Mouse (Mus musculus): ENCODE measurements around the gene Elp4.

The Elp4 gene

DNA sequence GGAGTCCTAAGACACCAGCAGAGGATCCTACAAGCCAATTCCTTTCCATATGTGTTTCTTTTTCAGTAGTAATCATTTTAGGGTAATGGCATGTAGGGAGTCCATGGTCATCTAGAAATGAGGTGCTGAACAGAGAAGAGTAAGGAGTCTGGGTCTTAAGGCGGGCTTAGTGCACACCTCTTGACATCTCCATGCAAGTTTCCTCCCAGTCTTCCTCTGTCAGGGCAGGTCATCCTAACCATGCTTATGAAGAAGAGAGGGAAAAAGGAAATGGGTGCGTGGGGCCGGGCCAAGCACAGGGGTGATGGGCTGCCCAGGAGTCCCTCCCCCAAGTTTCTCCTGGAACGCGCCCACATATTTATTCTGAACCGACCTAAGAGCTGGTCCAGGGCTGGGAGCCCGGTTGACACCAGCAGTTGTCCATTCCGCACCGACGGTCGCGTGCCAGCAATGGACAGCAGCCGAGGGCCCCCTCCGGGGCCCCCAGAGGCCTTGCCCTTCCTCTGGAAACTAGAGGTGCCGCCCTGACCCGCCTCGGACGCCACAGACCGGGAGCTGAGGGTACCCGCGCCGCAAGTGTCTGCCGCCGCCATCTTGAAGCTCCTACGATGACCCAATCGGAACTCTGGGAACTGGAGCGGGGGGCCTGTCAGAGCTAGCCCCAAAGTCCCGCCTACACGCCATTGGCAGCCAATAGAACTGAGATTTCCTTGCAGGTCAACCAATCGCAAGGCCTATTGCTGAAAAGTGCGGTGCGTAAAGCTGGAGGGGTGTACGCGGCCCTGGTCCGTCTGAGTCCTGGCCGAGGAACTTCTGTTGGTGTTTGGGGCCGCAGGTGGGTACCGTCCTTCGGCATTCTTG lies at the start of gene Elp4, which contains the start of gene Immp1l:
Elp4 (minus strand) TSS at position 669 of the 861 bp plus-strand sequence.
Immp1l (plus strand) TSS at position 743 of the 861 bp plus-strand sequence.
- DNase-seq (ENCODE audit: low read depth): peak; percentile 99

DNA sequence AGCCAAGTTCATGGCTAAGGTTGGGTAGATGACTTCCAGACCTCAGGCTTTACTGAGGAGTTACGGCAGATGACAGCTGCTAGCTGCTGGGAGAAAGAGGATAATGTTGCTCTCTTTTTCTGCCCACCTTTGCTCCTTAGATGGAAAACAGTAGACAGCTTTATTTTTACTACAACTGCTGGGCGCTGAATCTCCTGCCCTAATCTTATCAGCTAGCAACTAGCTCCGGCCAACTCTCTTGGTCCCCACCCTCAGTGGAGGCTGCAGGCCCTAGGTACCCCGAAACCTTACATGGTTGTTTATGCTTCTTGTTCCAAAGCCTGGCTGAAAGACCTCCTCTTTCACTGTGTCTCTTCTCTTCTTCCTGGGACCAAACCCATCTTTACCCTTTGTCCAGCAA lies 49.5 kb upstream of the Elp4 start:
- DNase-seq (ENCODE audit: low read depth): no peak

DNA sequence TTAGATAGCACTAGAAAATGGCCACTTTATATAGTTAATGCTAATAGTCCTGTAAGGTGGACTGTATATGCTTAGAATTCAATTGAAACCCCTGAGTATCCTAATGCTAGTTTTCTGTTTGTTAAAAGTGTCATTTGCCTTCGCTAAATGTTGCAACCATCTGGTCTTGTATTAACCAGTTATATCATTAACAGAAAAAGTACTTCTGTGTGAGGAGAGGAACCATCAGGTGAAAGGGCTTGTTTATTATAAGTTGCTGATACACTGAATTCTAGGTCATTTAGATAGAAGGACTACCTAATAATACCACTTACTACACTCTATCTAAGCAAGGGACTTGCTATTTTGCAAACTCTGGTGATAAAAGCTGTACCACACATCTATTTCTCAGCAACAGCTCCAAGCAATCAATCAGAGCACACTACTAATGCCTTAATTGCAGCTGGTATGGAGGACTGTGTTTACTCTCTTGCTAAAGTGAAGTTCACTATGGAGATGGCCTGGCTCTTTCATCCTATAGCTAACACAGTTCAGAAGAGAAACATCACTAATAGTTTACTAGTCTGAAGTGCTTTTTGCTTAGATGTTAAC lies 47.1 kb upstream of the Elp4 start:
- no peak for DNase-seq (ENCODE audit: low read depth)

DNA sequence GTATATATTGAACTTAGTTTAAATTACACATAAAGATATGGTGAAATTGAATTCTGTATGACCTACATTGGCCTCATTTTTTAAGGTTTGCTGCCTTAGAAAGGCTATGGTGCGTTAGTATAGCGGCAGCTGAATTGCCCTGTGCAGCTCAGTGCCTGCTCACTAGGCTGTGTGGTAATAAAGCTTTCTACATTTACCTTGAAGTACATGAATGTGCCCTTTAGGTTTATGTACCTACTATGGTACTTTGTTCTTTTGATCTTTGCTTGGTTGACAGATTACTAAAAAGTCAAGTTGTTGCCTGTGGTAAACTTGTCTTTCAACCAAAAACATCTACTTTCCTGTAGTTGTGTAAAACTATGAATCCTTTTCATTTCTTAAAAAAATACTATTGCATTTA lies 45.8 kb upstream of the Elp4 start:
- DNase-seq (ENCODE audit: low read depth): no peak

DNA sequence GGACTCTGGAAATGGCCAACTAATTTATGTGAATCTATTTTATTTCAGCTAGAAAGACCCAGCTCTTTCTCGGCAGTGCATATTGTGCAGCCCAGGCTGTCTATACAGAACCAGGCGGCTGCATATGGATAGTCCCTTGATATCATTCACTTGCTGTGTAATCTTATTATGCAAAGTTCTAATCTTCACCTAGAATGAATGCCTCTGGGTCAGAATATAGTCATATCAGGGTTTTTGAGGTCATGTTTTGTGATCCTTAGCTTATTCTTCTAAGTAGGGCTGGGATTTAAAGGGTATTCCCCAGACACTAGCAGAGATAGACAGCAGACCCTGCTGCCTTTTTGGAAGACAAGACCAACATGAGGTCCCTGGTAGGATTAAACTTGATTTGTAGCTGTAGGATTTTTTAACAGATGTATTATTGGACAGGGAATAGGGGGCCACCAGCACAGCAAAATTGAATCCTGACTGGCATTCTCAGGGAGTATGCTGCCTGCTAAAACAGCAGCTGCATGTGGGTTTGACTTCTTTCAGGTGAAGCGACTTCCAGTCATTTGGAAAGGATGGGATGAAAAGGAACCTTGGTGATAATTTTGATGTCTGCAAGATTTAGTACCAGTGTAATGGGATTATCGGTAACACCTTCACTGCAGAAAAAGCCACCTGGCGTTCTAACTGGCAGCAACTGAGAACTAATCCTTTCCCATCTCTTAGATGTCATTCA lies 13.4 kb upstream of the Elp4 start:
- DNase-seq (ENCODE audit: low read depth): no peak

DNA sequence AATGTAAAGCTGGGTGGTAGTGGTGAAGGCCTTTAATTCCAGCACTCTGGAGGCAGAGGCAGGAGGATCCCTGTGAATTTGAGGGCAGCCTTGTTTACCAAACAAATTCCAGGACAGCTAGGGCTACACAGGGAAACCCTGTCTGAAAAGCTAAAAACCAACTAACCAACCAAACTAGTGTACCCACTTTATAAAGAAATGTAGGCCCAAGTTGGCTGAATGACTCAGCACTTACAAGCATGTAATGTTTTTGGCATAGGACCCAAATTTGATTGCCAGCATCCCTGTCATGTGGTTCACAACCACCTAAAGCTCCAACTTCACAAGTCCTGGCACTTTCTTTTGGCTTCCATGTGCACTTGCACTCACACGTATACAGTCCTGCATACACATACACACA lies 12.3 kb upstream of the Elp4 start:
- DNase-seq (ENCODE audit: low read depth): no peak

DNA sequence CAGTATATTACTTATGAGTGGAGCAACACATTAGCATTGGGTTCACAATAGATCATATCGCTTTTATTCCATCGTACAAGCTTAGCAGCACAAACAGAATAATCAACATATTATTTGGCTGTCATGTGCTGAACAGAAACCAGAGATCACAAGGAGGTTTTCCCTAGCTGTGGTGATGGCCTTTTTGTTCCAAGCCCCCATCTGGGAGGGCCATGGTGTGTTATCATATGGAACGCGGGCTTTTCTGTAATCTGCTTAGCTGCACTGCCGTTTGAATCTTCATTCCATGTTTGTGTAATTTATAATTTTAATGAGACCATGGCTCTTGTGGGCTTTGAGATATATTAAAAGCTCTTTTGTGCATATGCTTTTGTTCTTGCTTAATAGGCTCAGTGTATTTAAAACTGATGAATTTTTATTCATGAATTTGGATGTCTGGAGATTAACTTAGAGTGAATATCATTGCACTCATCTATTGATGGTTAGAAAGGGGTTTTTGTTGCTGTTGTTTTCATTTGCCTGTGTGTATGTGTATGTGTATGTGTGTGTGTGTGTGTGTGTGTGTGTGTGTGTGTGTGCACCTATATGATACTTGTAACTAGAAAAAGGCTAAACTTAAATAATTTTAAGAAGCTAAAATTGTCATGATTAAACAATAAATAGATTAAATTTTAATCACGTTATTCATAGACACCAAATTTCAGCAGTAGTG lies 9.4 kb upstream of the Elp4 start:
- no peak for DNase-seq (ENCODE audit: low read depth)

DNA sequence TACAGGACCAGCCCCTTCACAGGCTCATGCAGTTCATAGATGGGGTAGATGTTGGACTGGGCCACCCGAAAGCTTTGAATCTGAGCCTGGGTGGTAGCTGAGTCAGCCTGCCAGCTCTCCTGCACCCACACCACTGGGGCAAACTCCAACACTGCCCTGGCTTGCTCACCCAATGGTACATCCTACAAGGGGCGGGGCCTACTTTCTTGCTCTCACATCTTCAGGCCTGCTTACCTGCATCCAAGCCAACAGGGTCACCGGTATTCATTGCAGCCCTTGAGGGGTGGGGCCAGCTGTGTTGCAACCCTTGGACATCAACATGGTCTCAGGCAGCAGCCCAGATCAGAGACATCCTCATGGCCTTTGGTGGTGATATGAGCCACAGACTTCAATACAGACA lies 6.2 kb upstream of the Elp4 start:
- no peak for DNase-seq (ENCODE audit: low read depth)

DNA sequence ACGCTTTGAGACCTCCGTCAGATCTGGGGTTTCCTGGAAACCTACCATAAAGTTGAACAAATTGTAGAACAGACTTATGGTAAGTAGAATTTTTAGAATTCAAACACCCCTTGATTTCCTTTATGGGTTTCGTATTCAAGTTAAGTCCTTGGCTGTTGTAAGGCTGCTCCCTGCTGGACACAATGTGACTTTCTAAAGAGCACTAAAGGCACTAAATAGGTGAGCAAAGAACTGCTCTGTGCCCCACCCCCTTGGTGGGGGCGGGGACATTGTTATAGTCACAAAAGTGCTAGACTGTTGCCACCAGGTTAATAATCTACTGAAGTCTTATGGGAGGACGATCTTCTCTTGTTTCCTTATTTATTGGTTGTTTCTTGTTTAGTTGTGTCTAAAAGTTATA lies 4.0 kb upstream of the Elp4 start:
- peak; percentile 63 for DNase-seq (ENCODE audit: low read depth)

DNA sequence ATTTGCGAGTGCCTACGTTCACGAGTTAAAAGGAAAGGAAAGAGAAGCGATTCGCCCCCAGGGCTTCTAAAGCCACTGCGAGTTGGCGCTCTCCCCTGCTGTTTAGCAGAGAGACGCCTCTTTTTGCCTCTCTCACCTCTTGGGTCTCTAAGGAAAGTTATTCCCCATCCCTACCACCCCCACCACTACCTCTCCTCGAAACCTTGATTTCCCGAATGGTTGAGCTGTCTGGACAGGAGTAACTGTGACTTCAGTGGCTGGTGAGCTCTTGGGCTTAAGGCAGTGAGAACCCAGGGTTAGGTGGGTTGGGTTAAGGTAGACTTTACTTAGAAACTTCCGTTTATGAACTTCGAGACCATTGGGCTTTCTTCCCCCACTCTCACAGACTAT lies 388 bp upstream of the Elp4 start:
- no peak for DNase-seq (ENCODE audit: low read depth)

DNA sequence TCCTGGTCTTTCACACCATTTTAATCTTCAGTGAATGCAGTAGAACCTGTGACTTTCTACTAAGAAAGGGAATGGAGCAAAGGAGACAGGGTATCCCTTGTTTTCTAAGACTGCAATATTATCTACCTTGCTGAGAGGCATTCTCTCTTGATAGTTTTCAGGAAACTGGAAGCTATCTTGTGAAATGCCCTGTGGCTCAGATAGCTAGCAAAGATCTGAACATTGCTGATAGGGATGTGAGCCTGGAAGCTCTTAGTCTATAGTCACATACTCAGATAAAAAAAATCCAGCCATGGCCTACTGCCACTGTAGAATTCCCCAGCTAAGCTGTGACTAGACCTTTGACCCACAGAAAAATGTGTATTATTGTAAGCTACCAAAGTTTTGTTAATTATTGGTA lies 13.5 kb downstream of the Elp4 start:
- no peak for DNase-seq (ENCODE audit: low read depth)

DNA sequence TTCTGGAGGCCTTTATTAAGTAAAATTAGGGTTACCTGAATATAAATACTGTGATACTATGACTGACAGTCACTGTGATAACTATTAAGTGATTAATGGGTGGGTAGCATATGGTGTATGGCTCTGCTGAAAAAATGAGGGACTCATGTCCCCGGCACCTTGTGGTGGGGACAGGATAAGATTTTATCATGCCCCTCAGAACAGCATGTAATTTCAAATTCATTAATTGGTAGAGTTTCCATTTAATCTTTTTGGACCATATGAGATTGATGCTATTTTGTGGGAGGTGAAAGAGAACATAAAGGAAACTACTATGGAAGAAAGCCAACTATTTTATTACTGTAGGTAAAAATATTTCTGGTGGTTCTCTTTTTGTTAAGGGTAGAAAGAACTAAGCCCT lies 31.0 kb downstream of the Elp4 start:
- no peak for DNase-seq (ENCODE audit: low read depth)

DNA sequence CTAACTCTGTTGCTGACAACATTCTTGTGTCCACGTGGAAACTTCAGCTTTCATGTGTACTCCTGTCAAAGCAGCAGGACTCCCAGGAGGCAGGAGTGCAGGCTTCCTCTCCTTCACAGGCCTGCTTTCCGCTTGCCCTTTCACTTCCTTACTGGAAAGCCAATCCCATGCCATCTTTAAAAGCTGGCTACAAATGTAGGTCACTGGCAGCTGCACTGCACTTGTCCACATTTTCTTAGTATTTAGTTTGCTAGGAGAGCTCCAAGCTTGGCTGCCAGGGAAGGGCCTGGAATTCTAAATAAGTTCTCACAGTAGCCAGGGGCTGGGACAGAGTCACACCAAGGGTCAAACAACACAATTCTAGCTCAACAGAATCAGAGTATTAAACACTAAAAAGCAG lies 49.6 kb downstream of the Elp4 start:
- no peak for DNase-seq (ENCODE audit: low read depth)

DNA sequence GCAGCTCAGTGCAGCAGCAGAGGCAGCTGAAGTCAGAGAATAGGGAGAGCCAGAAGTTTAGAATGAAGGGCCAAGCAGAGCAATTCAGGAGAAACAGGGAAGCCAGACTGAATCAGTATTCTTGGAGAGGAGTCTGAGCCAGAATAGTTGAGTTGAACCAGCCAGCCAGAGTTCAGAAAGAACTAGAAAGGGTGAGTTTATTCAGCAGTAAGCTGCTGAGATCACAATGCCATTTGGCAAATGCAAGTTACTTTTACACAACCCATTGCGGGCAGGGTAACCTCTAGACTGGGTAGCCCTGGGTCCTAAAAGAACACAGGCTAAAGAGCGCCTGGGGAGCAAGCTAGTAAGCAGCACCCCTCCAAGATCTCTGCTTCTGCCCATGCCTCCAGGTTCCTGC lies 51.4 kb downstream of the Elp4 start:
- DNase-seq (ENCODE audit: low read depth): no peak

DNA sequence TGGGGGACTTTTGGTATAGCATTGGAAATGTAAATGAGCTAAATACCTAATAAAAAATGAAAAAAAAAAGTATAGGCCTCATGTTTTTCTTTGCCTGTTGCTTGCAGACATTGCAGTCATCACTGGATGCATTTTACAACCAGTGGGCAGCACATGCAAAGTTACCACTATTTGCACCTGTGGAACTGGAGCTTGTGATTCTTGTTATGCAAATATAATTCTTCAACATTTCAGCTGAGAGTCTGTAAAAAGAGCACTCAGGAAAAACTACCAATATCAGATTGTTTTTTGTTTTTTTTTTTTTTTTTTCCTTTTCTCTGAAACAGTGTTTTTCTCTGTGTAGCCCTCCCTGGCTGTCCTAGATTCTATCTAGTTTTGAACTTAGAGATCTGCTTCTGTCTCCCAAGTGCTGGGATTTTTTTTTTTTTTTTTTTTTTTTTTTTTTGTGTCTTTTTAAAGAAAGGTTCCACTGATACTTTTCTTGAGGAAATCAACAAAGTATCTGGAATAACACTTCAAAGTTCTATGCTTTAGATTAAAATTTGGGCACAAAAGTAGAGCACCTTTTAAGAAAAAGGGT lies 52.6 kb downstream of the Elp4 start:
- no peak for DNase-seq (ENCODE audit: low read depth)

DNA sequence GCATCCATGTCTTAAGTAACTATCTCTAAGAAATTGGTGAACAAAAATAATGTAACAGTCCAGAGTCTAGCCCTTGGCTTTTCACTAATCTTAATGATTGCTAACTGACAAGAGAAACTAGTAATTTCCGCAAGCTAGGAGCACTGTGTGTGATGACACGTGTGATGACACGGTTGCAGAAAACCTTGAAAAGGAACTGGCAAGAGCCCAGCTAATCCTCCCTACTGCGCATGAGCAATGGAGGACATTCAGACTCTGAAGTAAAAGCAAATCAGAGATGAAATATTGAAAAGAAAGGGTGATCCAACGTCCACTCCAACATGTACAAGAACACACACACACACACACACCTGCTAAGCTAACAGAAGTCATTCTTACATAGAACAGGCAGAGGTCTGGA lies 61.2 kb downstream of the Elp4 start:
- DNase-seq (ENCODE audit: low read depth): no peak

DNA sequence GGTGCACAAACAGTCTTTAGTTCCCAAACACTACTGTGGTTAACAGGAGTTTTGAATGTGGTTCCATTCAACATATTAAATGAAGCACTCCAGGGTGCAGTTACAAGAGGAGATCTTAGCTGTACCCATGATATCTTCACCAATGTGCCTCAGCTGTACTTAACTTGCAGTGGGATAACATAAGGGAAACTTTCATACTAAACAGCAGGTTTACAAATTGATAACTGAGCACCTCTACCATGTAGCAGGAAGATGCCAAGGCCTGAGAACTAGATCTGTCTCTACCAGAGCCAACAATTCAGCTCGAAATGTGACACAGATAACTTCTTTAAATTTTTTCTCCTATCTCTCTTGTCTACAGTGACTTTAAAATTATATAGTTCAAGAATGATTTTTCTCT lies 86.4 kb downstream of the Elp4 start:
- no peak for DNase-seq (ENCODE audit: low read depth)

DNA sequence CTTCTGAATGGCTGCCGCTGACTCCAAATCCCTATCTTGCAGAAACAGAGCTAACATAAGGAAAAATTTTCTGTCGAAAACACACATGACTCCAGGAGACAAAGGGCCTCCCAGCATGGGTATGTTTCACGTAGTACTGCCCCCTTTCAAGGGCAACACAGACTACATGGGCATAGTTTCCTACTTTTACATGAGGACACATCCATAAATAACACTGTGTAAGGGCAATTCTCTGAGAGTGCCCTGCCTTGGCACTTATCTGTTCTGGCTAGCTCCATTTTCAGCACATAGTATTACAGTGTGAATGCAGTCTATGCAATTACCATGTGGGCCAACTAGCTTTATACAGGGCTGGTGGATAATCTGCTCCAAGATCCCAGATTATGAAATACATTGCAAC lies 89.2 kb downstream of the Elp4 start:
- DNase-seq (ENCODE audit: low read depth): no peak

DNA sequence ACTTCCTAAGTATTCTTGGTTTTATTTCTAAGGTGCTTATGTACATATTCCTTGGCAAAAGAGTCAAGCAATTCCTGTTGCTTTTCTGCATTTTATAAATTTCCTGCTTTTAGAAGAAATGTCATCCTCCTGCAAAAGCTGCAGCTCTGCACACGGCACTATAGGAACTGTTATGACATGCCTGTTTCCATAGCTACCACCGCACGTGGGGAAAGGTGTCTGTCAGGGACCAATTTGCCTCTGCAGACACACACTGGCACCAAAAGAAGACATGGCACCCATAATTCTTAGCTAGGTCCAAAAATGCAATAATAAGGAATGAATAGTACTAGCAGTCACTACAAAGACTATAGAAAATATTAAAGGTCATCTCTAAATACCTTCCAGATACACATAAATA lies 91.3 kb downstream of the Elp4 start:
- DNase-seq (ENCODE audit: low read depth): no peak

DNA sequence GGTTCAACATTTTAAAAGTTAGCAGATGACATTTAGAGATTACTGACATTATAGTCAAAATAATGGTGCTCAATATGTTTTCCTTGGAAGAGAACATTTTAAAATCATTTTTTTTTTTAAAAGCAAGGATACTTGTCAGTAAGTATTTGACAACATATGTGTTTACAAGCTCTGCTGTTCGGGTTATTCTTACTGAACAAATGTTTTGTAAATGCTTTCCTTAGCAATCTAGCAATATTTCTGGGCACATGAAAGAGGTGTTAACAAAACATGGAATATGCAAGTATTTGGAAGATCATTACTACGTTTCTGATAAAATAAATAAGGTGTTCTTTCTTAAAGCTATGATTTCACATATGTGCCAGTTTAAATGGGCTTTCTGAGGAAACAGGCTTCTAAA lies 94.1 kb downstream of the Elp4 start:
- DNase-seq (ENCODE audit: low read depth): no peak

DNA sequence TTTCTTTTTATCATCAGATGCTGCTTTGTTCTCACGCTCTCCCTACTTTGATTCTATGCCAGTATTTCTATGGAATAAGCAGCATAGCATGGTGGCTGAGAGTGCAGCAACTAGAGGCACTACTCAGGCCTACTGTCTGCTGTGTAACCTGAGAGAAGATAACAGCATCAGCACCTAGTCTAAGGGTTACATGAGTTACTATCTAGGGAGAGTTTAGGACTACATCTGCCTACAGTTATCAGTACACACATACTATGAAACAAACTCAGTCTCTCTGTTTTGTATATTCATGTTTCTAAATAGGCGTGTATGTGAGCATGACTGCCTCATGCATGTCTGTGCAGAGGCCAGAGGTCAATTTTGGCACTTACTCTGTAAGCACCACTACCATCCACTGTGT lies 97.8 kb downstream of the Elp4 start:
- DNase-seq (ENCODE audit: low read depth): no peak

DNA sequence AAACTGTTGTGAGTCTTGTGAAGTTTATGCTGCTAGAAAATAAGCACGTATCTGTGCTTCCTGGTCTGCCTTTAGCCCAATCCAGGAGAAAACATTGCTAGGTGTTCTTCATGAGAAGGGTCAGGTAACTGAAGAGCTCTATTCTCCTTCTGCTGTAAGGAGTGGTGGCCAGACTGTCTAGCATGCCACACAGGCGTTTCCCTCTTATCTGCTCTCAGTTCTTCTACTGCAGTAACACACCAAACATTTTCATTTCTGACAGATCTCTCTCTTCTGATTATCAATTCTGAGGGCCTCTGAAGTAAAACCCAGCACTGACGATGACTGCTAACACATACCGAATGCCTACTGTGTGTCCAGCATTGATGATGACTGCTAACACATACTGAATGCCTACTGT lies 98.3 kb downstream of the Elp4 start:
- DNase-seq (ENCODE audit: low read depth): no peak
